Mouse (Mus musculus): Measurements from ENCODE around the gene Trim43c. TPM values are rescaled to one million over a fixed set of nuclear protein-coding genes. Genes with fewer than 3 reads are reported as not detected.
A peak's percentile ranks its signal among the peaks of the same experiment; 100 is the strongest.
"Not testable (repeated sequence)": the region's sequence is repeated elsewhere in the genome, so short reads cannot be mapped to it uniquely, and the experiment has no call there.

Trim43c gene
- not detected in 2 replicates for polyA plus RNA-seq (2015; fragmentation: Nextera tagmentation; extraction: Ambion mirVana)

GRCm38 (mm10) chr9:88838864-88839263 lies at the start of gene Trim43c:
Gene Trim43c, plus strand, starts transcription at chr9:88839164.
- not testable (repeated sequence) for H3K4me1 ChIP-seq (ENCODE audit: control insufficient read depth, low read depth, low read length); H3K27me3 ChIP-seq (ENCODE audit: control insufficient read depth, insufficient read depth, low read depth, low read length); H3K9ac ChIP-seq (ENCODE audit: low read depth, low read length); H3K4me2 ChIP-seq (ENCODE audit: low read depth, low read length); H3K27ac ChIP-seq (ENCODE audit: low read length); ATAC-seq (ENCODE audit: low read depth); H3K9me3 ChIP-seq (replicated peaks; ENCODE audit: control insufficient read depth, low read length); H3K4me3 ChIP-seq (ENCODE audit: low read depth, low read length); H3K36me3 ChIP-seq (ENCODE audit: control insufficient read depth, insufficient read depth)
- 81% methylated on average over 2 of the region's 2 CpGs for WGBS (ENCODE audit: insufficient replicate concordance)

DNA sequence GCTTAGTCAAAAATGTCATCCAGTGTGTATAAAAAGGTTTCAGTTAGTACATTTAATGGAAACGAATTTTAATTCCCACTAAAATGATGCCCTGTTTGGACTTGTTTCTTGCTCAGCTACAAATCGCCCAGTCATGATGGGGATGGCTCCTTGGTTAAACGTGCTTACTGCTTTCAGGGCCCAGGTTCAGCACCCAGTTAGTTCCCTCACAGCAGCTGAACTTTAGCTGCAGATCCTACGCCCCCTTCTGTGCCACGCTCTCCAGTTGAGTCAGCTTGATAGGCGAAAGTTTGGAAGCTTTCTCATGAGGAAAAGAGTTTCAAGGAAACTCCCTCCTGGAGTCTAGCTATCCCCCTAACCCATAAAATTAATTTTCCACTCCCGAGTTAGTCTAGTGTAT lies 14.1 kb downstream of the Trim43c start:
- not testable (repeated sequence) for H3K4me2 ChIP-seq (ENCODE audit: low read depth, low read length); H3K4me3 ChIP-seq (ENCODE audit: low read depth, low read length); H3K9ac ChIP-seq (ENCODE audit: low read depth, low read length); H3K9me3 ChIP-seq (replicated peaks; ENCODE audit: control insufficient read depth, low read length); H3K27ac ChIP-seq (ENCODE audit: low read length); H3K27me3 ChIP-seq (ENCODE audit: control insufficient read depth, insufficient read depth, low read depth, low read length); H3K4me1 ChIP-seq (ENCODE audit: control insufficient read depth, low read depth, low read length); ATAC-seq (ENCODE audit: low read depth); H3K36me3 ChIP-seq (ENCODE audit: control insufficient read depth, insufficient read depth)
- 62% methylated on average over 6 of the region's 7 CpGs for WGBS (ENCODE audit: insufficient replicate concordance)

DNA sequence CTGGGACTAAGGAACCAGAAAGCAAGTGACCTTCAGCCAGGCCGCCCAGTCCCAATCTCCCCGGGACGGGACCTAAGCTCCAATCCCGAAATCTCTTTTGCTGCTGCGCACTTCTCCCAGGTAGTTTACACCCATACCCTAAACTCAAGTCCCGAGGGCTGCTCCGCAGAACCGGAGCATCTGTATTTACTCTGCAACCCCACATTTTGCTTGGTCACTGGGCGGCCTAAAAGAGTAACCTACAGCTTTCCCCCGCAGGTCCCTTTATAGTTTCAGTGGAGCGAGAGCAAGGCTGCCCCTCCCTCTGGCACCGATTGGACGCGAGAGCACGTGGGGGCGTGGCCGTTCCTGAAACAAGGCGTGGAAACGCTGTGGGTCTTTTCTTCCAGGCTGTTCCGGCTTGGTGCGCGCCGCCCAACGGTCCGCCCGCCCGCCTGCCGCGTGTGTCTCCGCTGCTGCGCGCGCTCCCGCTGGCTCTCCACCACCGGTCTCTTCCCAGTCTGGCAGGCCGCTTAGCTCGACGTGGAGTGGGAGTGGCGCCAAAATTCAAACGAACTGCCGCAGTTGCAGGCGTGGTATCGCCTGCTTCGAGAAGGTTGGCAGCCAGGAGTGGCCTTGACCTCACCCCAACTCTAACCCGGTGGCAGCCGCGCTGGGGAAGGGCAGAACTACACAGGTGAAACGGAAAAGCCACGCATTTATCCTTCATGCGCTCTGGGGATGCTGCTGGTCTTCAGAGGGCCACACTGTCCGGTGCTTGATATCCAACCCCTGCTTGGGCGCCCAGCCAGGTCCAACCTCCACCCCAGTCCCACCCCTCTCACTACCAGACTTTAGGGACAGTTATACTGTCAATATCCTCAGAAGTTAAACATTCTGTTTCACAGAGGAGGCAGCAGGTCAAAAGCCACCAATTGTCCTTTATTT lies 19.9 kb downstream of the Trim43c start:
- H3K36me3 ChIP-seq (ENCODE audit: control insufficient read depth, insufficient read depth); H3K27me3 ChIP-seq (ENCODE audit: control insufficient read depth, insufficient read depth, low read depth, low read length); H3K4me1 ChIP-seq (ENCODE audit: control insufficient read depth, low read depth, low read length); H3K9me3 ChIP-seq (replicated peaks; ENCODE audit: control insufficient read depth, low read length); H3K27ac ChIP-seq (ENCODE audit: low read length): not testable (repeated sequence)
- WGBS (ENCODE audit: insufficient replicate concordance), result 3% methylated on average over 52 of the region's 52 CpGs
- ATAC-seq (ENCODE audit: low read depth), result peak; percentile 96
- Histone ChIP-seq H3K4me3 (ENCODE audit: low read depth, low read length) (peak overlapping the region; percentile 51), H3K9ac (ENCODE audit: low read depth, low read length) (peak overlapping the region; percentile 37; the same call in 1 of the 2 replicates), H3K4me2 (ENCODE audit: low read depth, low read length) (peak overlapping the region; percentile 71)

Other genes starting within 250 kb of the Trim43c start
- 28.8 and 29.0 TPM in 2 replicates for gene Mthfsl, start 118.9 kb upstream of the Trim43c start, polyA plus RNA-seq (2015; fragmentation: Nextera tagmentation; extraction: Ambion mirVana)
- 0.46 TPM in 1 of 2 replicates, not detected in the other for gene Bcl2a1d, start 107.2 kb upstream of the Trim43c start, polyA plus RNA-seq (2015; fragmentation: Nextera tagmentation; extraction: Ambion mirVana)
- gene Bcl2a1a, start 117.7 kb downstream of the Trim43c start, polyA plus RNA-seq (2015; fragmentation: Nextera tagmentation; extraction: Ambion mirVana), result 0.47 TPM in 1 of 2 replicates, not detected in the other

Data from liver, embryonic 16.5 days (tissue).